Mouse (Mus musculus) G1E (cell line): ENCODE data around the gene Mrpl37.

Experiments
- CTCF ChIP-seq: IDR thresholded peaks from 2 replicates; pipeline ENCODE4 v1.5.1; 2012; ENCODE audit warnings: low read depth, low read length, inconsistent platforms, mixed read lengths
- POLR2AphosphoS5 ChIP-seq: IDR thresholded peaks from 2 replicates; pipeline ENCODE4 v1.6.1; 2012; ENCODE audit warnings: low read depth, low read length, inconsistent platforms; ENCODE audit not compliant: insufficient replicate concordance

DNA sequence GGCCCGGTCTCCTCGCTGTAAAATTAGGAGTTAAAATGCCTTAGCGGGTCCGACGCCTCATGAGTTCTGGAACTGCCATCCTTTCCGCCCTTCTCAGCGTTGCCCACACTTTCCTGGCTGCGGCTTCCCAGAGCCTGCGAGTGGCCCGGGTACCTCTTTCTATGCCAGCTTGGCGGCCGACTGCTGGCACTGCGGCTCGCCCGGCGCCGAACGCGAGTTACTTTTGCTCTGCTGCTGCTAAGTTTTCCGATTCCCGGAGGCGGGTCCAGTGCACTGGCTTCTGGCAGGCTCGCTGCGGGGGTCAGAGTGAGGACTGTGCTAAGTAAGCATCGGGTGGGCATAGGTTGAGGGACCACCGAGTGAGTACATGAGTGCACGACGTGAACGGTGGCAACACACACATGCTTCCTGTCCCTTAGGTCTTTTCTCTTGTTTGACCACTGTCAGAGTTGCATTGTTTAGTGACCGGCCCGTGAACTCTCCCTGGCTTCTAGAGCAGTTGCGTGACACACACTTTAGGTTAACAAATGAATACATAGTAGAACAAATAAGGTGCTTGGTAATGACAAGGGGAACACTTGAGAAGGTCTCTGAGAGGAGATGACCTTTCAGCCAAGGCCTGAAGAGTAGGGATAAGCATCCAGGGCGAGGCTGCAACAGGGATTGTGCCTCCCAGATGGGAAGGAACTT is 628 bp upstream of the Mrpl37 start:
- TF ChIP-seq CTCF (no peak), POLR2AphosphoS5 (no peak)
